In genomic region chr15:59804821-59805220, GRCm38 (mm10) we compare ENCODE assay signal across 22 mouse cellular contexts.
DNase-seq lines count a peak whose midpoint lies in the region; ATAC-seq and TF ChIP-seq lines count a peak whose summit lies in the region.
"Had no signal": no experiment of that assay in that cellular context is flagged by ENCODE, and none has a peak within 500 bp of the region (broad histone marks: within the 10 kb centered on the region; RNA-seq: fewer than 3 reads in every experiment).

No protein-coding gene starts in this region.

- intact Hi-C loops in left cerebral cortex, postnatal 10 days (cut with DNase I): no loop called here

- no peaks in the 10 kb centered on the region for H3K27me3 ChIP-seq in CH12.LX (replicated peaks)
- H3K27me3 ChIP-seq in forebrain, embryonic 16.5 days (replicated peaks; ENCODE audit: control insufficient read depth, insufficient read depth, low read length): no peaks in the 10 kb centered on the region
- H3K27me3 ChIP-seq: Patski had no signal

- H3K4me1 ChIP-seq in CH12.LX (ENCODE audit: control insufficient read depth in 1 of 2, insufficient read depth in 2 of 2): peaks cover 10 to 33% of the 10 kb centered on the region in 2 experiments
- no peaks in the 10 kb centered on the region for H3K4me1 ChIP-seq in forebrain, embryonic 16.5 days (replicated peaks; ENCODE audit: control insufficient read depth, insufficient read depth, low read length)

- DNase-seq in A20 (ENCODE audit: low read depth, low spot score): peak; percentile 10
- DNase-seq in CH12.LX (ENCODE audit: extremely low read depth): peak; percentile 65
- DNase-seq in induced T-regulatory cell, adult 2 months (ENCODE audit: low read depth): peak; percentile 23
- DNase-seq in left cerebral cortex, postnatal 10 days (ENCODE audit: extremely low spot score in 1 of 2, low spot score in 2 of 2): no peak
- no peak for DNase-seq in right cerebral cortex, adult 2 months (ENCODE audit: low spot score in 2 of 2)
- DNase-seq: adrenal gland, adult 2 months; adrenal gland, adult 8-10 months; adrenal gland, postnatal 10 days; adrenal gland, postnatal 14 days; adrenal gland, postnatal 25 days; adrenal gland, postnatal 36 days; B cell, adult 2 months; cerebellum, adult 11 months; cerebellum, adult 11-12 months; cerebellum, adult 18-20 months; cerebellum, adult 2 months; cerebellum, adult 8-10 months had no signal

- 85% methylated on average over 2 of the region's 2 CpGs for WGBS in forebrain, embryonic 16.5 days

- TF ChIP-seq POLR2A in CH12.LX (IDR thresholded peaks at IDR 0.05; ENCODE audit: low read depth, low read length): no peak

- H3K27ac ChIP-seq in CH12.LX (ENCODE audit: insufficient read depth, low read depth): no peak overlapping the region
- no peak overlapping the region for H3K27ac ChIP-seq in forebrain, embryonic 16.5 days (ENCODE audit: low read length)

- no peaks in the 10 kb centered on the region for H3K79me2 ChIP-seq in CH12.LX (replicated peaks; ENCODE audit: control insufficient read depth, extremely low read depth, insufficient read depth, poor library complexity, severe bottlenecking)

- H3K9me3 ChIP-seq in CH12.LX (replicated peaks; ENCODE audit: low read length): peaks cover 4% of the 10 kb centered on the region
- no peaks in the 10 kb centered on the region for H3K9me3 ChIP-seq in forebrain, embryonic 16.5 days (ENCODE audit: control insufficient read depth, low read length)
- H3K9me3 ChIP-seq: G1E had no signal

- H3K9ac ChIP-seq in CH12.LX (ENCODE audit: insufficient read depth, low read depth): no peak overlapping the region
- no peak overlapping the region for H3K9ac ChIP-seq in forebrain, embryonic 16.5 days (replicated peaks; ENCODE audit: low read depth, low read length)

- in situ Hi-C loops in CH12.LX (cut with MboI; ENCODE audit: low pct_ligation_motif_present, low pct_unique_long_range_greater_than_20kb, low sequenced_read_pairs): no loop called here

- no peak overlapping the region for H3K4me3 ChIP-seq in CH12.LX (replicated peaks in 1 of 3; ENCODE audit: low read depth in 2 of 3, low read length in 2 of 3, poor library complexity in 1 of 3)
- no peak overlapping the region for H3K4me3 ChIP-seq in forebrain, embryonic 16.5 days (replicated peaks; ENCODE audit: low read length)

- no peak for TF ChIP-seq RAD21 in CH12.LX (IDR thresholded peaks at IDR 0.05; ENCODE audit: low read depth, low read length)

- no peak for ATAC-seq in forebrain, embryonic 16.5 days
- ATAC-seq: activated CD4-positive, CD25-positive, alpha-beta regulatory T cell, adult 4 months; CD4-positive, CD25-positive, alpha-beta regulatory T cell, adult 4 months; Patski had no signal

- H3K36me3 ChIP-seq in CH12.LX (replicated peaks in 1 of 2; ENCODE audit: control insufficient read depth in 1 of 2, insufficient read depth in 1 of 2, low read length in 1 of 2): no peaks in the 10 kb centered on the region
- no peaks in the 10 kb centered on the region for H3K36me3 ChIP-seq in forebrain, embryonic 16.5 days (ENCODE audit: control insufficient read depth, insufficient read depth)
- H3K36me3 ChIP-seq: G1E had no signal

- TF ChIP-seq CTCF in CH12.LX (conservative IDR thresholded peaks at IDR 0.05 in 1 of 2, IDR thresholded peaks at IDR 0.05 in 1 of 2; ENCODE audit: low read depth in 2 of 2, low read length in 2 of 2): no peak

- dilution Hi-C loops in CH12.LX (cut with MboI; ENCODE audit: extremely low pct_ligation_motif_present, extremely low pct_unique_long_range_greater_than_20kb, low sequenced_read_pairs): no loop called here

- TF ChIP-seq EP300 in CH12.LX (IDR thresholded peaks at IDR 0.05; ENCODE audit: low read length): peak; percentile 68

- H3K4me2 ChIP-seq in CH12.LX (ENCODE audit: insufficient read depth, low read depth, poor library complexity, severe bottlenecking): no peak overlapping the region
- H3K4me2 ChIP-seq in forebrain, embryonic 16.5 days (ENCODE audit: low read length): no peak overlapping the region

TF ChIP-seq in CH12.LX, 34 proteins besides CTCF, POLR2A, EP300 and RAD21:
- peak; percentile 68 for TF ChIP-seq JUND (conservative IDR thresholded peaks at IDR 0.05; ENCODE audit: low read depth, low read length)
- no peak for TF ChIP-seq ZC3H11A (IDR thresholded peaks at IDR 0.05; ENCODE audit: low read depth, low read length)
- peak; percentile 87 for TF ChIP-seq IRF4 (IDR thresholded peaks at IDR 0.05; ENCODE audit: low read depth, low read length)
- no peak for TF ChIP-seq KAT2A (IDR thresholded peaks at IDR 0.05; ENCODE audit: insufficient replicate concordance, low read length)
- no peak for TF ChIP-seq MXI1 (IDR thresholded peaks at IDR 0.05; ENCODE audit: low read depth, low read length)
- no peak for TF ChIP-seq NELFE (IDR thresholded peaks at IDR 0.05; ENCODE audit: low read depth, low read length)
- TF ChIP-seq UBTF (IDR thresholded peaks at IDR 0.05; ENCODE audit: low read depth, low read length): no peak
- TF ChIP-seq GABPA (IDR thresholded peaks at IDR 0.05; ENCODE audit: insufficient replicate concordance, low read depth, low read length): no peak
- no peak for TF ChIP-seq ELF1 (IDR thresholded peaks at IDR 0.05; ENCODE audit: low read depth, low read length)
- no peak for TF ChIP-seq CHD1 (IDR thresholded peaks at IDR 0.05; ENCODE audit: low read depth, low read length)
- no peak for TF ChIP-seq ZKSCAN1 (IDR thresholded peaks at IDR 0.05; ENCODE audit: borderline replicate concordance, low read depth, low read length)
- TF ChIP-seq MAFK (IDR thresholded peaks at IDR 0.05; ENCODE audit: insufficient replicate concordance, low read length): 0 out of 2 replicates have a peak, but pooled peaks have one; percentile 11
- no peak for TF ChIP-seq E2F4 (IDR thresholded peaks at IDR 0.05; ENCODE audit: insufficient replicate concordance, low read depth, low read length)
- TF ChIP-seq TCF12 (IDR thresholded peaks at IDR 0.05; ENCODE audit: low read depth, low read length): no peak
- no peak for TF ChIP-seq MAZ (IDR thresholded peaks at IDR 0.05; ENCODE audit: low read depth, low read length)
- no peak for TF ChIP-seq PAX5 (IDR thresholded peaks at IDR 0.05; ENCODE audit: low read length)
- no peak for TF ChIP-seq MAX (IDR thresholded peaks at IDR 0.05; ENCODE audit: low read length)
- TF ChIP-seq USF1 (IDR thresholded peaks at IDR 0.05; ENCODE audit: low read depth, low read length): no peak
- TF ChIP-seq USF2 (conservative IDR thresholded peaks at IDR 0.05; ENCODE audit: low read depth, low read length): no peak
- TF ChIP-seq ETS1 (conservative IDR thresholded peaks at IDR 0.05; ENCODE audit: low read depth, low read length): no peak; the same call in 1 of the 2 replicates
- no peak for TF ChIP-seq RCOR1 (conservative IDR thresholded peaks at IDR 0.05; ENCODE audit: low read depth, low read length)
- no peak for TF ChIP-seq ZMIZ1 (IDR thresholded peaks at IDR 0.05; ENCODE audit: low read depth, low read length)
- TF ChIP-seq MEF2A (IDR thresholded peaks at IDR 0.05; ENCODE audit: borderline replicate concordance, low read depth, low read length): no peak
- TF ChIP-seq POLR2AphosphoS2 (IDR thresholded peaks at IDR 0.05; ENCODE audit: low read depth, low read length): no peak
- no peak for TF ChIP-seq ZNF384 (IDR thresholded peaks at IDR 0.05; ENCODE audit: low read depth, low read length)
- 0 out of 2 replicates have a peak, but pooled peaks have one; percentile 28 for TF ChIP-seq SIN3A (IDR thresholded peaks at IDR 0.05; ENCODE audit: low read length)
- no peak for TF ChIP-seq BHLHE40 (IDR thresholded peaks at IDR 0.05; ENCODE audit: low read depth, low read length)
- TF ChIP-seq NRF1 (IDR thresholded peaks at IDR 0.05; ENCODE audit: low read depth, low read length): no peak
- no peak for TF ChIP-seq HCFC1 (IDR thresholded peaks at IDR 0.05; ENCODE audit: low read depth, low read length)
- no peak for TF ChIP-seq CHD2 (IDR thresholded peaks at IDR 0.05; ENCODE audit: low read length)
- TF ChIP-seq JUN (IDR thresholded peaks at IDR 0.05; ENCODE audit: insufficient read depth, low read depth, low read length): peak; percentile 56; the same call in 1 of the 2 replicates
- TF ChIP-seq MYC (IDR thresholded peaks at IDR 0.05; ENCODE audit: low read depth, low read length): no peak
- TF ChIP-seq SMC3 (IDR thresholded peaks at IDR 0.05; ENCODE audit: low read depth, low read length): peak; percentile 8; the same call in 1 of the 2 replicates
- TF ChIP-seq TBP (conservative IDR thresholded peaks at IDR 0.05; ENCODE audit: low read depth, low read length): no peak

Comparison
In these comparisons a context has a peak if more than half of its experiments do, and no peak if none do; other contexts are left out.
1. DNase-seq: peak in A20 (single experiment), CH12.LX (single experiment) and induced T-regulatory cell, adult 2 months (single experiment); none in left cerebral cortex, postnatal 10 days (0 of 2) and right cerebral cortex, adult 2 months (0 of 2).